Mouse (Mus musculus) kidney, embryonic 14.5 days (tissue): ENCODE measurements around the gene Fam107b. TPM values are rescaled to one million over a fixed set of nuclear protein-coding genes. Genes with fewer than 3 reads are reported as not detected.

ENCODE experiments used
- ATAC-seq: fragments of 200-750 bp; cut with Nextera tagmentation; 2 replicates; pipeline ENCODE4 v1.8.0; 2017; ENCODE audit warnings: moderate number of reproducible peaks, mild to moderate bottlenecking, moderate TSS enrichment, moderate library complexity; ENCODE audit not compliant: low FRiP score, low TSS enrichment
- H3K27ac ChIP-seq: fragments of 300-500 bp; sonication (generic); 2 replicates; pipeline ENCODE4 v1.5.1; 2014; ENCODE audit warnings: low read depth, mild to moderate bottlenecking, low read length, moderate library complexity, mixed read lengths
- H3K27me3 ChIP-seq: fragments of 300-500 bp; sonication (generic); 2 replicates; pipeline ENCODE4 v1.6.1; 2014; ENCODE audit warnings: mild to moderate bottlenecking, low read length; ENCODE audit not compliant: control insufficient read depth, insufficient read depth
- H3K36me3 ChIP-seq: fragments of 300-500 bp; sonication (generic); 2 replicates; pipeline ENCODE4 v1.6.1; 2014; ENCODE audit warnings: low read length, mixed read lengths; ENCODE audit not compliant: control insufficient read depth, insufficient read depth
- H3K4me1 ChIP-seq: fragments of 300-500 bp; sonication (generic); 2 replicates; pipeline ENCODE4 v1.6.1; 2014; ENCODE audit warnings: low read length, mixed read lengths; ENCODE audit not compliant: control insufficient read depth, insufficient read depth
- H3K4me2 ChIP-seq: fragments of 300-500 bp; sonication (generic); replicated peaks from 2 replicates; pipeline ENCODE4 v1.6.1; 2014; ENCODE audit warnings: low read depth, mild to moderate bottlenecking, low read length
- H3K4me3 ChIP-seq: fragments of 300-500 bp; sonication (generic); 2 replicates; pipeline ENCODE4 v1.5.1; 2014; ENCODE audit warnings: mild to moderate bottlenecking, low read length
- H3K9ac ChIP-seq: fragments of 300-500 bp; sonication (generic); 2 replicates; pipeline ENCODE4 v1.6.1; 2014; ENCODE audit warnings: low read depth, mild to moderate bottlenecking, low read length, moderate library complexity
- H3K9me3 ChIP-seq: fragments of 300-500 bp; sonication (generic); 2 replicates; pipeline ENCODE4 v1.6.1; 2016; ENCODE audit warnings: low read length; ENCODE audit not compliant: control insufficient read depth
- WGBS: fragments of 180-500 bp; shearing (Covaris S2); extraction: QIAGEN DNeasy Blood & Tissue Kit; methylation state at CpG from one replicate; pipeline ENCODE4 v1.1.7; 2014; 5-methylcytosine and 5-hydroxymethylcytosine counted together
- polyA plus RNA-seq: library from polyadenylated mRNA; unstranded; fragments of >200 nt; fragmentation: Nextera tagmentation; extraction: Ambion mirVana; gene quantifications from 2 replicates; pipeline ENCODE4 v1.2.1, GENCODE M21; 2014

The Fam107b gene
- polyA plus RNA-seq, 1 experiment from 2014 or later = 77.0 TPM

DNA sequence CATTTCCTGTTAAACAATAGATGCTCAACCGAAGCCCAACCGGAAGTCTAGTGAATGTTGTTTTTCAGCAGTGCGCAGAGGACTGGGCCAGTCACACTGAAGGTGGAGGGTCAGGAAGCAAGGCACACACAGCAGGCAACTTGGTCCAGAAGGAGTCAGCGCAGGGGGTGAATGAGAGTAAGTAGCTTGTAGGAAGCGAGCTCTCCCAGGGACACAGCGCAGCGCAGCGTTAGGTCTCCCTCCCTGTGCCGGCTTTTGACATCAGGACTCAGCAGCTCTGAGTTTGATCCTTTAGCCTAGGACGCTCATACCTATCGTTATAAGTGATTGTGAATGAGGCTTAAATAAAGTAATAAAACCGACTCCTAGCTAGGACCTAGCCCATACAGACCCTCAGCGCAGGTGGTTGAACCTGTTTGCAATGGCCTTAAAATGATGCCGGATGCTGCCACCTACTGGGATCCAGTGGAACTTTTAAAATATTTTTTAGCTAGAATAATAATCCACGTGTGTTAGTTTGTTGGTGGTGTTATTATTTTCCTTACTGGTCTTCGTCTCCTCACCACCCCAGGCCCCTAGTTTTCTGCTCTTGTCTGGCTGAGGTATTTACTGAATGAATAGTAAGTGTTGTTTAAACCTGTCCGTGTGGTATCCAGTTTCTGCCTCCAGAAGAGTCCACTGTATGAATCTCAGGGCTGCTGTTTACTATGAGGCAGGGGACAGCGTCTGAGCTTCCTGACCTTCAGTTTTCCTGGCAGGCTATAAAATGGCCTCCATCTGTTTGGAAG is 229.7 kb downstream of the Fam107b start:
- Histone ChIP-seq H3K4me1 (no peaks in the 10 kb centered on the region), H3K27me3 (no peaks in the 10 kb centered on the region; the same call in 1 of the 2 replicates), H3K27ac (no peak overlapping the region), H3K9ac (peak overlapping the region; percentile 40; the same call in 1 of the 2 replicates), H3K36me3 (no peaks in the 10 kb centered on the region), H3K9me3 (no peaks in the 10 kb centered on the region), H3K4me2 (peak overlapping the region; percentile 52), H3K4me3 (peak overlapping the region; percentile 25)
- peak; percentile 81 for ATAC-seq
- 11% methylated on average over 18 of the region's 18 CpGs for WGBS

DNA sequence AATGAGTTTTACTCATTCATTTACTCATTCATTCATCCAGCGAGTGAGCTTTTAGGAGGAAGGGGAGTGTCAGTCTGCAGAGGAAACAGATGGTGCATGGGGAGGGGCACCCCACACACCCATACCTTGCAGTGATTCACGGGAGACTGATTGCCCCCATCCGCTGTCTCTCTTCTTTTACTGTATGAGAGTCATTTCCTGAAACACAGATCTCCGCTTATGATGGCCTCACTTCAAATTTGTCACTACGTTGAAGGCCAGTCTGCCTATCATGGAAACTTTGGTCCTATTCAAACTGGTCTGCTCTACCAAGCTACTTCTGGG is 230.2 kb downstream of the Fam107b start:
- H3K4me1 ChIP-seq = no peaks in the 10 kb centered on the region
- H3K4me3 ChIP-seq = no peak overlapping the region
- H3K4me2 ChIP-seq = no peak overlapping the region
- H3K36me3 ChIP-seq = no peaks in the 10 kb centered on the region
- no peak overlapping the region for H3K27ac ChIP-seq
- H3K27me3 ChIP-seq = no peaks in the 10 kb centered on the region; the same call in 1 of the 2 replicates
- H3K9me3 ChIP-seq = no peaks in the 10 kb centered on the region
- no peak; the same call in 1 of the 2 replicates for ATAC-seq
- 47% methylated on average over 5 of the region's 5 CpGs for WGBS
- H3K9ac ChIP-seq = no peak overlapping the region

DNA sequence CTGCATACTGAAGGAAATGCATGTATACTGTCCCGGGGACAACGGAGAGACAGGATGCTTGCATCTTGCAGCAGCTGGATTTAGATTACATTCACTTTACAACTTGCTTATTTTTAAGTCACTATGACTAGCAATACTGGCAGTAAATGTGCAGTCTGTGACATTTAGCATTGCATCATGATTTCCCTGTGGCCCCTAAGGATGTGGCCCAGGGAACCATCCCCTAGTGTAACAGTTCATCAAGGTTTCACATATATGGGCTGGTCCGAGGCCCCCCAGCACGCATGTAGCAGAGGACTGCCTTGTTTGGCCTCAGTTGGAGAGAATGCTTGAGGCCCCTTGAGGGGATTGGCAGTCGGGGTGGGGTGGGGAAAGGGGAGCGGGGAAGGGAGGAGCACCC is 235.5 kb downstream of the Fam107b start:
- 61% methylated on average over 6 of the region's 6 CpGs for WGBS
- no peak overlapping the region for H3K27ac ChIP-seq
- no peaks in the 10 kb centered on the region for H3K9me3 ChIP-seq
- H3K4me2 ChIP-seq = no peak overlapping the region
- no peaks in the 10 kb centered on the region for H3K27me3 ChIP-seq
- ATAC-seq = no peak
- H3K9ac ChIP-seq = no peak overlapping the region
- H3K4me1 ChIP-seq = no peaks in the 10 kb centered on the region
- no peaks in the 10 kb centered on the region for H3K36me3 ChIP-seq
- H3K4me3 ChIP-seq = no peak overlapping the region

DNA sequence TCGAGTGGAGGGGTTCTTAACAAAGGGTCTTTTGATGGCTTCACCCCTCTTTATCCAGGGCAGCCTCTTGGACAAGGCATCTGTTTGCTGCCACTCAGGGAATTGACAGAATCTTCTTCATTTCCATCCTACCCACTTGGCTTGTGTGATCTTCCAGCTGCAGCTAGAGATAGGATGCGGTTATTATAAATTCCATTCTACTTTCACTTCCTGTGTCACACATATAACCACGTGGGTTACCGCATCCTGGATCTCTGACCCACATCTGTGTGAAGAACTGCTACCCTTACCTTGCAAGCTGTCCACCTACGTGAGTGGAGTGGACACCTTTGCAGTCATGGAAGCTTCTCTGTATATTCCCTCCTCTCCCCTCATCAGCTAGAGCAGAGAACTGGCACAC is 240.0 kb downstream of the Fam107b start:
- Histone ChIP-seq H3K27ac (no peak overlapping the region), H3K4me1 (no peaks in the 10 kb centered on the region), H3K4me2 (no peak overlapping the region), H3K36me3 (no peaks in the 10 kb centered on the region), H3K4me3 (no peak overlapping the region), H3K9ac (no peak overlapping the region), H3K27me3 (no peaks in the 10 kb centered on the region), H3K9me3 (no peaks in the 10 kb centered on the region)
- WGBS = 77% methylated on average over 5 of the region's 5 CpGs
- ATAC-seq = no peak

DNA sequence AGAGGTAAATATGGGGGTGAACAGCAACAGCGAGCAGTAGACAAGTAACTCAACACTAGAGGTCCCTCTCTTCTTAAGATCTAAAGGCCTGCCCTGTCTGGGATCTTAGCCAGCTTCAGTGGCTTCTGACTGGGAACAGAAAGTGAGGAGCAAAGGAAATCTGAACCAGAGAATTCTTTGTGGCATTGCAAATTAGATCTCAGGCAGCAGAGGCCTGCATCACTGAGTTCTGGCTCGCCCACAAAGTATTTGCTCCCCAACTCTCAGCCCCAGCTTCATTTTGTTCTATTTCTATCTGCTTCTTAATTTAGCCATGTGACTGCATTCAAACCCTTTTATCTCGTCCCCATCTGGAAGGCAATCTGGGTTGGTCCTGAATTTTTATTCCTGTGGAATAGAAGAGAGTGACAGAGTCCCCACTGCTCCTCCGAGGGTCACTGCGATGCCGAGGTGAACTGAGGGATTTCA is 245.9 kb downstream of the Fam107b start:
- Histone ChIP-seq H3K4me1 (no peaks in the 10 kb centered on the region), H3K27me3 (no peaks in the 10 kb centered on the region), H3K4me3 (no peak overlapping the region), H3K36me3 (no peaks in the 10 kb centered on the region), H3K4me2 (no peak overlapping the region), H3K9ac (no peak overlapping the region), H3K27ac (no peak overlapping the region), H3K9me3 (no peaks in the 10 kb centered on the region)
- ATAC-seq = no peak
- WGBS = 60% methylated on average over 6 of the region's 6 CpGs

DNA sequence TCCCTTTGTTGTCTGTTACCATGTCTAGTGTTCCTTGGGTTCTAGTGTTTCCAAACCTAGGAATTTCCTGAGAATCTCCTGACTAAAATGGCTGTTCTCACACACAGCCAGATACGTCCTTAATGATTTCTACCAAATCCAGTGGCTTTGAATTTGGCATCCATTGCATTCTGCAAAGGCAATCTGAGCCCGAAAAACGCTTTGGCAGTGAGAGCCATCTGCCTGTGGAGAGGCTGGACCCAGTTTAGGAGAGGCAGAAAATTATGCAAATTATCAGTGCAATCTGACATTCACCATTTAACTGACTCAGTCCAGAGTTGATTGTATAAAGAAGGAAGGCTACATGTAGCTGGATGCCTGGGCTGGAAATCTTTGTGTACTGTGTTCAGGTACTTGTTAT is 247.3 kb downstream of the Fam107b start:
- no peak overlapping the region for H3K4me2 ChIP-seq
- no peaks in the 10 kb centered on the region for H3K36me3 ChIP-seq
- H3K4me1 ChIP-seq = no peaks in the 10 kb centered on the region
- ATAC-seq = no peak
- H3K27ac ChIP-seq = no peak overlapping the region
- 93% methylated on average over 3 of the region's 3 CpGs for WGBS
- no peak overlapping the region for H3K9ac ChIP-seq
- H3K27me3 ChIP-seq = no peaks in the 10 kb centered on the region
- H3K9me3 ChIP-seq = no peaks in the 10 kb centered on the region
- no peak overlapping the region for H3K4me3 ChIP-seq

DNA sequence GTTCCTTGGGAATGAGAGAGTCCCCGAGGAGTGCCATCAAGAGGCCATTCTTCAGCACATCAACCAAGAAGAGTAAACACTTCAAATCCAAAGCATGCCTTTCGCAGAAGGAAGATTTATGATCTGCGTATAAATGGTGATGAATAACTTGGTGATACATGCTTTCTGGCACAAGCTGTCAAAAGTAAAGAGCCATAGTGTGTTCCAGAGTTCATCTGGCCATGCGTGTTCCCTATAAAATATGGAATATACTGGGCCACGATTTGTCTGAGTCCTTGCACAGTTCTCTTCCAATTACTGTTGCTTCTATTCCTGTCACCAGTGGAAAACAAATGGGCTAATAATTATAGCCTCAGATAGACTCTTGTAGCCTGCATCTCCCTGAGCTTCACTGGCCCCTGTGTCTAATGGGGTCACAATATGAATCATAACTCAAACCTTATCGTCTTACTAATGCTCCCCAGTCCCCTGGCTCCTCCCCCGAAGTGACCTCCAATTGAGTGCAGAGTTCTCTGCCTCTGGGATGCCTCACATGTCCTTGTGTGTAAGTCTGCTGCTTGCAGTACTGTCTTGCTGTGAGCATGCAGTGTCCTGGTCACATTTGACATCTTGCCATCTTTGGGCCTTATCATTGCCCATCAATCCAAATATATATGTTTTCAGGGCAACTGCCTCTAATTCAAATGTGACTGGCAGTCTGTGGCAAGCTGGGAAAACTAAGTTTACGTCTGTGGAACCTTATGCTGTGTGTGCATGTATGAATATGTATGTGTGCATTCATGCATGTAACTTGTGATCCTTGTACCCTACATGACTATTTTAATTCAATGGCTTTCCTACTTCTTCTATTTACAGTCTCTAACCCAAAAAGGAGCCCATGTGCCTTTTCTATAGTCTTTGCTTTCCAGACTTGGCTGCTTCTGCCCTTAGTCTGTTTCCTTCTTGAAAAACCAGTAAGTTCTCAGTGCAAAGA is 252.5 kb downstream of the Fam107b start:
- H3K4me3 ChIP-seq = no peak overlapping the region
- no peak for ATAC-seq

More for the DNA sequence above, 252.5 kb downstream of the Fam107b start:
- 62% methylated on average over 8 of the region's 8 CpGs for WGBS
- Histone ChIP-seq H3K4me2 (no peak overlapping the region), H3K4me1 (0 out of 2 replicates have a peak, but pooled peaks cover 4% of the 10 kb centered on the region), H3K9me3 (no peaks in the 10 kb centered on the region), H3K9ac (no peak overlapping the region), H3K36me3 (no peaks in the 10 kb centered on the region), H3K27ac (no peak overlapping the region), H3K27me3 (no peaks in the 10 kb centered on the region)
